Mouse (Mus musculus): ENCODE data around the gene Gm14744. TPM values are rescaled to one million over a fixed set of nuclear protein-coding genes. Genes with fewer than 3 reads are reported as not detected.

The Gm14744 gene
- not detected in 2 replicates for polyA plus RNA-seq (2015; fragmentation: Nextera tagmentation; extraction: Ambion mirVana)

DNA sequence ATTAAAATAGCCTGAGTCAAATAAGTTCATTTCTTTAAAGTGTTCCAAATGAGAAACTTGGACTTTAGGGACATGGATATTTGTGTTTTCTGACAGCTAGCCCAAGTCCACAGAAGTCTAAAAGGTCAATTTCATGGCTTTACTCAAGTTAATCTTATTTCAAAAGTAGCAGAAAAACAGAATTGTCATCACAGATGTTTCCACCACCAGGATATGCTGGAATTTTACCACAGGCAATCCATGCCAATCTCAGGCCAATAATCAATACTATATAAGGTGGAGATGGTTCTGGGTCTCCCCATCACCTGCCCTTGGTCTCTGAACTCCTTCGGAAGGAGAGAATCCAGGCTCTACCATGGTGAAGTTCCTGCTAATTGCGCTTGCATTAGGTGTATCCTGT is at the start of gene Gm14744:
Gene Gm14744, plus strand, starts transcription at position 301 of the 400 bp plus-strand sequence.

DNA sequence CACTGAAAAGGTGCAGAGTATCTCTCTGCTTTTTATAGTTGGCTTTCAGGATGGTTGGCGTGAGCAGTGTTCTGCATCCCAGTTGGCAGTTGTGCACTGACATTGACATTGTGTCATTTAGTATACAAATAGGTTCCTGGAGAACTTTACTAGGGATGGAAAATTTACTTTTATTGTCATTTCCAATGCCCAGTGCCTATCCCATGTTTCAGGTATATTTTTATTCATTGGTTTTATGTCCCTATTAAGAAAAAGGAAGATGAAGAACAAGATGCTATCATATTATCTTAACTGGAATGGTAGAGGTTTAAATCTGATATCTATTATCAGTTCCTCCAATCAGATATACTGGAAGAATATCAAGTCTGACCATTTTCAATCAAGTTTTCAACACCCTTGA is 11.0 kb upstream of the Gm14744 start, which contains the start of gene Pbsn:
Gene Pbsn, minus strand, starts transcription at position 101 of the 400 bp plus-strand sequence.

Other genes starting within 250 kb of the Gm14744 start
- gene Prkx, start 68.5 kb upstream of the Gm14744 start, polyA plus RNA-seq (2015; fragmentation: Nextera tagmentation; extraction: Ambion mirVana) = 13.9 and 14.2 TPM in 2 replicates
- not detected in 2 replicates for gene Pbsn, start 11.1 kb upstream of the Gm14744 start, polyA plus RNA-seq (2015; fragmentation: Nextera tagmentation; extraction: Ambion mirVana)
- gene 5430402E10Rik, start 60.3 kb downstream of the Gm14744 start, polyA plus RNA-seq (2015; fragmentation: Nextera tagmentation; extraction: Ambion mirVana) = not detected in 2 replicates
- not detected in 2 replicates for gene Obp1a, start 226.6 kb downstream of the Gm14744 start, polyA plus RNA-seq (2015; fragmentation: Nextera tagmentation; extraction: Ambion mirVana)